In the genomic region with DNA sequence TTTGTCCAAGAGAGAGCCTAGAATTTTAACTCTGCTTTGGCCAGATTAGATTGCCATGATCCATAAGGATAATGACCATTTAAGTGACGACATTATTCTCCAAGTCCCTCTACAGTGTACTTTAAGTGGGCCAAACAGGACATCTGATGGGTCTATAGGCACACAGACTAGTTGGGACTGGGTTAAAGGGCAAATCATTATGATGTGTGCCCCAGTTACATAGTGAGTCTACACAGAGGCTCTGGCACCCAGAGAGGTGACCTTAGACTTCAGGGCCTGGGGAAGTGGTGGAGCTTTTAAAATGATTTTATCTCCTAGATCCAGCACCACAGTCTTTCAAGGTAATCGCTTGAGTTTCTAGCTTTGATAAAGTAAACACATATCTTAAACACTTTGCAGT, we compare ENCODE assay signal across 33 mouse cellular contexts. TPM values are rescaled to one million over a fixed set of nuclear protein-coding genes. Genes with fewer than 3 reads are reported as not detected.
"Had no signal": no experiment of that assay in that cellular context is flagged by ENCODE, and none has a peak within 500 bp of the region (broad histone marks: within the 10 kb centered on the region; RNA-seq: fewer than 3 reads in every experiment).

No protein-coding gene starts in this region.

- DNase-seq: left cerebral cortex, postnatal 4 days; liver; liver, embryonic 13.5 days; lung, adult 18-20 months; lung, adult 2 months; lung, embryonic 14.5 days; lung, postnatal 10 days; lung, postnatal 14 days; lung, postnatal 36 days; lung, postnatal 4 days; midbrain, embryonic 14.5 days had no signal

- H3K36me3 ChIP-seq: limb, embryonic 10.5 days; limb, embryonic 12.5 days; limb, embryonic 13.5 days; limb, embryonic 15.5 days; liver, embryonic 12.5 days; liver, embryonic 13.5 days; liver, embryonic 15.5 days; lung, embryonic 15.5 days; midbrain, embryonic 10.5 days; midbrain, embryonic 12.5 days; midbrain, embryonic 13.5 days; midbrain, embryonic 15.5 days had no signal

- ATAC-seq: liver, embryonic 12.5 days; lung, postnatal 0 days; midbrain, embryonic 13.5 days; midbrain, embryonic 15.5 days; midbrain, embryonic 16.5 days had no signal

- H3K9me3 ChIP-seq: limb, embryonic 10.5 days; limb, embryonic 12.5 days; limb, embryonic 13.5 days; limb, embryonic 15.5 days; liver, embryonic 12.5 days; liver, embryonic 13.5 days; liver, embryonic 15.5 days; lung, embryonic 15.5 days; midbrain, embryonic 10.5 days; midbrain, embryonic 12.5 days; midbrain, embryonic 13.5 days; midbrain, embryonic 15.5 days had no signal

- H3K27ac ChIP-seq: left cerebral cortex, adult 2 months; limb, embryonic 10.5 days; limb, embryonic 12.5 days; limb, embryonic 13.5 days; limb, embryonic 15.5 days; liver, embryonic 12.5 days; liver, embryonic 13.5 days; liver, embryonic 14.5 days; liver, embryonic 15.5 days; lung, embryonic 15.5 days; macrophage; midbrain, embryonic 10.5 days; midbrain, embryonic 12.5 days; midbrain, embryonic 13.5 days; midbrain, embryonic 15.5 days had no signal

- H3K4me2 ChIP-seq: limb, embryonic 12.5 days; limb, embryonic 13.5 days; limb, embryonic 15.5 days; liver, embryonic 12.5 days; liver, embryonic 13.5 days; liver, embryonic 15.5 days; lung, embryonic 14.5 days; lung, embryonic 15.5 days; midbrain, embryonic 11.5 days; midbrain, embryonic 12.5 days; midbrain, embryonic 13.5 days; midbrain, embryonic 15.5 days had no signal

- H3K9ac ChIP-seq: limb, embryonic 12.5 days; limb, embryonic 13.5 days; limb, embryonic 15.5 days; liver, embryonic 12.5 days; liver, embryonic 13.5 days; liver, embryonic 14.5 days; liver, embryonic 15.5 days; lung, embryonic 14.5 days; lung, embryonic 15.5 days; midbrain, embryonic 12.5 days; midbrain, embryonic 13.5 days; midbrain, embryonic 15.5 days had no signal

- H3K4me1 ChIP-seq: limb, embryonic 10.5 days; limb, embryonic 12.5 days; limb, embryonic 13.5 days; limb, embryonic 15.5 days; lung, embryonic 15.5 days; midbrain, embryonic 10.5 days; midbrain, embryonic 12.5 days; midbrain, embryonic 13.5 days; midbrain, embryonic 15.5 days had no signal

- H3K27me3 ChIP-seq: limb, embryonic 12.5 days; limb, embryonic 13.5 days; limb, embryonic 15.5 days; liver, embryonic 12.5 days; liver, embryonic 13.5 days; liver, embryonic 15.5 days; lung, embryonic 15.5 days; midbrain, embryonic 12.5 days; midbrain, embryonic 13.5 days; midbrain, embryonic 15.5 days had no signal

- H3K4me3 ChIP-seq: left cerebral cortex, adult 2 months; limb, embryonic 10.5 days; limb, embryonic 12.5 days; limb, embryonic 13.5 days; limb, embryonic 15.5 days; liver, embryonic 12.5 days; liver, embryonic 13.5 days; liver, embryonic 15.5 days; lung, embryonic 15.5 days; megakaryocyte, embryonic 14.5 days; midbrain, embryonic 10.5 days; midbrain, embryonic 12.5 days; midbrain, embryonic 13.5 days; midbrain, embryonic 15.5 days; myocyte had no signal

RNA-seq across cellular contexts. Expression of a gene that starts 11.2 kb away (rescaled TPM):
- total RNA-seq: megakaryocyte, adult 5-6 weeks had no signal

RNA-seq across cellular contexts. Expression of a gene that starts 11.4 kb away (rescaled TPM):
- total RNA-seq: megakaryocyte, adult 5-6 weeks; monocyte, adult 5-6 weeks had no signal
- polyA plus RNA-seq: macrophage had no signal

RNA-seq across cellular contexts. Expression of a gene that starts 42.0 kb away (rescaled TPM):
- total RNA-seq: megakaryocyte, adult 5-6 weeks; monocyte, adult 5-6 weeks had no signal
- polyA plus RNA-seq: lung, adult 2 months; macrophage; myocyte; neural tube, embryonic 11.5 days had no signal
